Mouse (Mus musculus): Measurements from ENCODE around the gene Brix1. TPM values are rescaled to one million over a fixed set of nuclear protein-coding genes. Genes with fewer than 3 reads are reported as not detected.
A peak's percentile ranks its signal among the peaks of the same experiment; 100 is the strongest.
"Not testable (repeated sequence)": the region's sequence is repeated elsewhere in the genome, so short reads cannot be mapped to it uniquely, and the experiment has no call there.

The Brix1 gene
- 10 to 100 TPM; 16.3 to 25.7 TPM for total RNA-seq (2021)
- long read RNA-seq, transcript Brix1-201 (10 exons, 2,664 nt) = major isoform, 64 of 67 reads
- long read RNA-seq, partial matches to known transcripts = 0 of 67 reads
- long read RNA-seq, other reads (novel, unspliced or antisense) = 3 of 67 reads

DNA sequence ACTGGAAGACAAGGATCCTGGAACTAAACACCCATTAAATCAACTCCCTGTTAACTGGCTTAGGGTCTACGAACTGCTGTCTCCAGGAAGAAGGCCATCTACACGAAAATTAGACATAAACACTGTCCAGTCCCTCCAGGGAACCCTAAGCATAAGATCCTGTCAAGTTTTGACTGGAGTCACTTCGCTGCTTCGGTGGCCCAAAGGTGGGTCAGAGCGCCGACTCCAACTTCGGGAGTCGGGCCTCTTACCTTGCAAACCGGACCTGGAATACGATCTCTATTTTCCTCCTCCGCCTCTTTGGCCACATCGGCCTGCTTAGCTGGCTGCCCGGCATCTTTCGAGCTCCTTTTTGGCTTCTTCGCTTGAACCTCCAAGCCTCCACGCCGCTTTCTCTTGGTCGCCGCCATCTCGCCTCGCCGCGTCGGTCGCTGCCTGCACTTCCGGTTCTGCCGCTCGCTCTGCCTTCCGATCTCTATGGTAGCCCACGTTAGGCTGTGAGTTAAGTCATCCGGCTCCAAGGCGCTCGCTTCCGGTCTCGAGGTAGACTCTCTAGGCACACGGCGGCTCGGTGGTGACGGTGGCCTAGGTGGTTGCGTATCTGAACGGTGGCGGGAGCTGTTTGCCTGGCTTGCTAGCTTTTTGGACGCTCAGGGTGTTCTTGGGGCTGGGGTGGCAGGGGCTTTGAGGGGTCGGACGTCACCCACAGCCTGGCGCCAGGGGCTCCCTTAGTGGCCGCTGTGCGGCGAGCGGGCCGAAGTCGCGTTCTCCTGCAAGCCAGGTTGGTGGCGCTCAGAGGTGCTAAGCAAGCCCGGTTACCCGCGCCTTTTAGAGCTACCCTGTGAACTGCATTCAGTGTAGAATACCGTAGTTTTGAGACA is at the start of gene Brix1, which contains the start of gene Rad1:
TSS of gene Brix1 (minus strand) at position 464 of the 881 bp plus-strand sequence.
TSS of gene Rad1 (plus strand) at position 535 of the 881 bp plus-strand sequence.
- DNase-seq (ENCODE audit: low spot score in 2 of 2) = peak; percentile 92 to 93

DNA sequence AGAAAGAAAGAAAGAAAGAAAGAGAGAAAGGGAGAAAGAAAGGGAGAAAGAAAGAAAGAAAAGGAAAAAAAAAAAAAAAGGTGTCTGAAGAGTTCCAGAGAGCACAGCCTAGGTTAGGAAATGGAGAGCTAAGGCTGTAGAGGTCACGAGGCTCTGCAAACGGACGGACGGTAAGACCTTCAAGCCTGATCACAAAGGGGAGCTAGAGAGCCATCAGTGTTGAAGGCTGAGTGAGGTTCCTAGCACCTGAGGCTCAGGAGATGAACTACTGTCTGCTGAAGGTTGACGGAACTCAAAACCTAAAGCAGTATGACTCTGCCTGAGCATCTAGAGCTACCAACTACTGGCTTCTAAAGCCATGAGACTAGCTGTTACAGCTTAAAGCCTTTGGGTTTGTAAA is 48.8 kb upstream of the Brix1 start:
- no peak for DNase-seq (ENCODE audit: low spot score in 2 of 2)

DNA sequence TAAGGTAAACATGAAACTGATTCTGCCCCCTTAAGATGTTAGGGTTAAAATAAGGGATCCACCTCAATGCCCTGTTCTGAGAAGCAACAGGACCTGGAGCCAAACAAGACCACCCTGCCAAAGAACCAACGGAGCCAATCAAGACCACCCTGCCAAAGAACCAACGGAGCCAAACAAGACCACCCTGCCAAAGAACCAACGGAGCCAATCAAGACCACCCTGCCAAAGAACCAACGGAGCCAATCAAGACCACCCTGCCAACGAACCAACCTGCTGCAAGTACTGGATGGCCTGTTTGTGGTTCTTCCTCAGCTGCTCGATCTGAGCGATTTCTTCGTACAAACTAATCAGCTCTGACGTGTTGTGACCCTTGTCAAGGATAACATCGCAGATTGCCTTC is 47.6 kb upstream of the Brix1 start:
- peak in 1 of 2 experiments; percentile 8 for DNase-seq (ENCODE audit: low spot score in 2 of 2)

DNA sequence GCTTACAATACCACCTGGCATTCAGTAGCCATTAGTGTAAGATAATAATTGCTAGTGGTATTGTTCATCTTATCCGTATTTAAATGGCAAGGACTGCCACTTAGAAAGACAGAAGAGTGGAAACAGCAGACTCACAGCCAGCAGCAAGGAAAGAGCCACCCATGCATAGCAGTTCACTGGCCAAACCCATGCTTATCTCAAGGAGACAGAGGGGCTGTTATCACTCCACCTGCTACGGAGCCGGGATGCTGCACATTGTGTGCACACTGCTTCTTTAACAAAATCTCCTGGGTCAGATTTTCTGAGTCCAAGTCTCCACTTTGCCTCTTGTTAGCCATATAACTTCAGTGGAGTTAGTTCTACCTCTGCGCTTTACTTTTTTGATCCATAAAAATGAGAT is 45.6 kb upstream of the Brix1 start:
- no peak for DNase-seq (ENCODE audit: low spot score in 2 of 2)

DNA sequence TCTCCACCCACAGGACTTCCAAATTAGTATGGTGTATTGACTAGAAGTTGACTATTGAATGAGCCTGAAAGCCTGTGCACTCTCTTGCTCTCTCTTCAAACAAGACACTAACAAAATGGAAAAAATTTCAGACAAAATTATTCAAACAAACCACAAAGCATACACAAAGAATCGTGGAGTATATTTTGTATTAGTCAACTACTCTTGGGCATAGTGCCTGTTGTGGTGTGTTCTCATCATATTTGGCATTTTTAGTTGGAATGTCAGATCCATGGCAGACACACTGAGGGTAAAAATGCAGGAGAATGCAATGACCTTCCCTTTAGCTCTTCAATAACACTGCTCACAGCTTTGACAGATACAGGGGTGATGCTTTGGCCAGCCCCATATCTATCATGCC is 40.1 kb upstream of the Brix1 start:
- DNase-seq (ENCODE audit: low spot score in 2 of 2) = no peak

DNA sequence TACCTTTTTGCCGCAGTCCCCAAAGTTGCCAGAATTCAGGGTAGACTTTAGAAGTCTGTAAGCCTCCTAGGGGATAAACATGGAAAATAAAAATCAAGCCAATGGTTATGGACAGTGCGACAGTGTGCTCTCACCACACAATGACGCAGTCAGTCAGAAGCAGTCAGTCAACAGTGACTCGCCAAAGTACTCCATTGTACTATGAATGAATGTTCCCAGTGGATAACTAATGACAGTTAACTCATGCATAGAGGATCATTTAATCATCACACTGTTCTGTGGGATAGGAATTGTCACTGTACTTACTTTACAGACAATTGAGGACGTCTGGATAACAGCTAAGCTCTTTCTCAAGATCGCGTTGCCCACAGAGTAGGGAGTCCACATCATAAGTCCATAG is 29.4 kb upstream of the Brix1 start:
- DNase-seq (ENCODE audit: low spot score in 2 of 2) = no peak

DNA sequence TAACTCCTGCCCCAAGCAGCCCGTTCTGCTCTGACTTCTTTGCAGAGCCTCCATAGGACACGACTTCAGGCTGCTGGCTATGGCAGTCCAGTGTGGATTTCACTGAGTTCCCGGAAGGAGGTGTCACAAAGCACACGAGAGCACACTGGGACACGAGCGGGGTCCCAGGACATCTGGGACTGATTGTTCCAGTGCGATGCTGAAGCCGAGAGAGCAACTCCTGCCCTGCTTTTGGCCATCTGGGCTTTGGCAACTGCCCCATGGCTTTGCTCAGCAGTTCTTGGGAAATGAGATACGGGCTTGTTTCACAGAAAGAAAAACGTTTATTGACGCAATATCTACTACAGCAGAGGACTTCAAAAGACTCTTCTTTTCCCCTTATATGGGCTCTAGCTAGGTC is 20.4 kb upstream of the Brix1 start:
- DNase-seq (ENCODE audit: low spot score in 2 of 2) = no peak

DNA sequence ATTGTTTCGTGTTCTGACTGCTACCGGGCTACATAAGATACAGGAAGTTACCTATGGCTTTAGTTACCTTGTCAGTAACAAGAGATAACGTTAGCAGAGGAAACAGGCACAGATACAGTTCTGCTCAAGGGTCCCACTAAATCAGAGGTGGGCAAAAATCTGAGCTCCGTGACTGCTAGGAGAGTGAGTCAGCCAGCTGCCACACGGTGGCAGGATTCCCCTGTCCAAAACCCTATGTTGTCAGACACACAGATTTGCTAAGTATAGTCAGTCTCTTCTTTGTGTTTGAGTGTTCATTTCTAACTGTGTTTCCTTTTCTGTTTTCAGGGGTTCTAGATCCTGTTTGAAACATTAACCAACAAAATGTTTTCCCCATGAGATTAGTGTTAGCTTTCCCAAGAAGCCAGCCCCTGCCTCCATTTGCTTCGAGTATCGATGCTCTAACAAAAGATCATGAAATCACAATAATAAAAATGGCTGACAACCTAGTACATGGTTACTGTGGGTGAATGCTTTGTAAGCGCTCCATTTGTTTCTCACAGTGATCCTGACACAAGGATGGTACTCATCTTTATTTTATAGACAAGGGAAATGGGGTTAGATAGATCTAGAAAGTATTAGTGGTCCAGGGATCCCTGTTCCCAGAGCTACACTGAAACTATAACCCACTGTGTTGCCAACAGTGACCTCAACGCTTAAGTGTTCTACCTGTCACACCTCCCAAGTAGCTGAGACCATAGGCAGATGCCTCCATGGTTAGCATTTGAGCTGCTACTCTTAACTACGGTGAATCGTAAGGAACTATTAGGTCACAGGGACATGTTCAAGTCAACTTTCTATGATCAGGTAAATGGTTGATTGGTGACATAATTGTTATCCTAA is 15.3 kb upstream of the Brix1 start:
- peak; percentile 70 to 77 for DNase-seq (ENCODE audit: low spot score in 2 of 2)

DNA sequence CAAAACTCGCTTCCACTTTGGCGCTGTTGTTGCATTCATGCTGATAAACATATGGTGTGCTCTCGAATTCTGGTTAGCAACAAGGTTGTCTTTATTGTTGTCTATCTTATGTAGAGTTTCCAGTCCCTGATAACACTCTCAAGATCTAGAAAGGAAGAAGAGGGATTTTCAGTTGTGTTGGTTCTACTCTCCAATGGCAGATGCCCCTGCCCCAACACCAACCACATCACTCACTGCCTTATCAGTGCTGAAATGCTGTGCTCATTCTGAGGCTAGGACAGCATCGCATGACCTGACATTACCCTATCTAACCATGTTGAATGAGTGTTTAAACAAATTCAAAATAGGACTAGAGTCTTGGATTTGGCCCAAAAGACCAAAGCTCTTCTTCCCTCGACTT is 14.3 kb upstream of the Brix1 start:
- DNase-seq (ENCODE audit: low spot score in 2 of 2) = no peak

DNA sequence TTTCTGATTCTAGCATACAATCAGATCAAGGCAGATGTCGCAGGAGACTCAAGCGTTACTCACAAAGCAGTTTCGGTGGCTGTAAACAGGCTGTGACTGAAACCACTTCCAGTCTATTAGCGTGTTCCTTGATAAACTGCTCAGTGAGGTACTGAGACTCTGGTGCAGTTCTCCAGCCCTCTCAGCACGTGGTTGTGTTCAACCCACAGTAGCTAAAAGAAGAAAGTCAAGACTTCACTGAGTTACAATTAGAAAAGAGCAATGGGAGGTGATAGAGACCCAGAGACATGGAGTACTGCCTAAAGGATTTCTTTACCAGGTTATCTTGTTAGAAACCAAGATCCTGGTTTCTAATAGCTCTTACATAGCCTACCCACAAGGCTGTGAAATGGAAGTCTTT is 13.8 kb upstream of the Brix1 start:
- DNase-seq (ENCODE audit: low spot score in 2 of 2) = no peak

DNA sequence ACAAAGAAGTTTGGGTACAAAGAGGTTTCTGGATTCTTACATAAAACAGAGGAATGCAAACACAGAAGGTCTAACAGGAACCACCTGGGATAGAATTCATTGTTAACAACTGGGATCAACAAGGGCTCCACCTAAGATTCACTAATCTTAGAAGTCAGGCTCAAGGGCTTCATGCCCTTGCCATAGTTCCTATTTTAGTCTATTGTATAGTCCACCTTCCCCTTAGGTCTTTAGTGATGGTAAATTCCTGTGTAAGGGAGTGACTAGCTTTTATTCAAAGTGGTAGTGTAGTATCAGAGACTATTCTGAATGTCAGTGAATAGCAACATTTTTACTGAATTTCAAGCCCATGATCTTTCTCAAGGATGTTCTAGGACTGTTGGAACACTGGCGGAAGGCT is 10.9 kb upstream of the Brix1 start:
- DNase-seq (ENCODE audit: low spot score in 2 of 2) = not testable (repeated sequence)

DNA sequence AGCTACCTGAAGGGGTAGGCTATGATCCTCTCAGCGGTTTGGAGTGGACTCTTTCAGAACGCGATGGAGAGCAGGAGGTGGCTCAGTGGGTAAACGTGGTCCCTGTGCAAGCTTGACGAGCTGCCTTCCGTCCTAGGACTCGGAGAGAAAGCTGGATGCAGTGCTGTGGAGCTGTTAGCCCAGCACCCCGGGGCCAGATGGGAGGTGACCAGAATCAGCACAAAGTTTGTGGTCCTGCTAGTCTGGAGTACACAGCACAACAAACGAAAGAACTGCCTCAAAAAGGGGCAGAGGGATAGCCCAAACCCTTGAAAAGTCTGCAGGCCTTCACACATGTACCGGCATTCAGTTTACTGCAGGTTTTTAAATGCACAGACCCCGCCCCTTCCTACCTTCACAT is 10.2 kb upstream of the Brix1 start:
- no peak for DNase-seq (ENCODE audit: low spot score in 2 of 2)

DNA sequence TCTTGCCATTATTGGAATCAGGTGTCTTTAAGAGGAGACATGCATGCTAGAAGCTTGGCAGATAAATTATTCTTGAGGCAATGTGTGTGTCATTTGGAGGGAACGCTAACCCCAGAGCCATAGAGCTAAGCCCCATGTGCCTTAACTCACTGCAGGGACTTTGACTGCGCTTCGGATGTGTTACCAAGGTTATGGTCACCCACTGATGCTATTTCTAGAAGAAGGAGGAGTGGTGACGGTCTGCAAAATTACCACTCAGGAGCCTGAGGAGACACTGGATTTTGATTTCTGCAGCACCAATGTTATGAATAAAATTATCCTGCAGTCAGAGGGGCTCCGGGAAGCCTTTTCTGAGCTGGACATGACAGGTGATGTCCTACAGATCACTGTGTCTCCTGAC is 4.4 kb upstream of the Brix1 start:
- no peak for DNase-seq (ENCODE audit: low spot score in 2 of 2)

DNA sequence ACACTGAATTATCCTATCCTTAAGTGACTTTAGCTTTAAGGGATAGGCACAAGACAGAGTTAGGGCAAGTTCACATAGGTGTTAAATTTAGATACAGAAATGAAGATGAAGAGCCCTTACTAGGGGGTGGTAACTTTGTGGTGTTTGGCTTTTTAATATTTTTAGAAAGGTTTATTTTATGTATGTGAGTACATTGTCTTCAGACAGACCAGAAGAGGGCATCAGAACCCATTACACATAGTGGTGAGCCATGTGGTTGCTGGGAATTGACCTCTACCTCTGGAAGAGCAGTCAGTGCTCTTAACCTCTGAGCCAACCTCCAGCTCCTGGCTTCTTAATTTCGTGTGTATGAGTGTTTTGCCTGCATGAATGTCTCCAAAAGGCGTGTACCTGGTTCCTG is 1.5 kb upstream of the Brix1 start:
- DNase-seq (ENCODE audit: low spot score in 2 of 2) = no peak

DNA sequence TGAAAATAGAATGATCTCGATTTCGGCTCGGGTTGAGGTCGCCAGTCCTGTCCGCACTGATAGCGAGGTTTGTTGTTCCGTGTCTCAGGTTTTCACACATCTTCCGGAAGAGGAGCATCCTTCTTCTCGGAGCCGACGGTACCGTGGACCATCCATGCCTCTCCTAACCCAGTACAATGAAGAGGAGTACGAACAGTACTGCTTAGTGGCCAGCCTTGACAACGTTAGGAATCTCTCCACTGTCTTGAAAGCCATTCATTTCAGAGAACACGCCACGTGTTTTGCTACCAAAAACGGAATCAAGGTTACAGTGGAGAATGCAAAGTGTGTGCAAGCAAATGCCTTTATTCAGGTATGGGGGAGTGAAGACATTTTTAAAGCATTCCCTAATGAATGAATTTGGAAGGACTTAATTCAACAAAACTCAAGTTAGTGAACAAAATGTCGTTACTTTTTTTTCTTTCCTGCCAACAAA is 655 bp upstream of the Brix1 start:
- no peak for DNase-seq (ENCODE audit: low spot score in 2 of 2)

DNA sequence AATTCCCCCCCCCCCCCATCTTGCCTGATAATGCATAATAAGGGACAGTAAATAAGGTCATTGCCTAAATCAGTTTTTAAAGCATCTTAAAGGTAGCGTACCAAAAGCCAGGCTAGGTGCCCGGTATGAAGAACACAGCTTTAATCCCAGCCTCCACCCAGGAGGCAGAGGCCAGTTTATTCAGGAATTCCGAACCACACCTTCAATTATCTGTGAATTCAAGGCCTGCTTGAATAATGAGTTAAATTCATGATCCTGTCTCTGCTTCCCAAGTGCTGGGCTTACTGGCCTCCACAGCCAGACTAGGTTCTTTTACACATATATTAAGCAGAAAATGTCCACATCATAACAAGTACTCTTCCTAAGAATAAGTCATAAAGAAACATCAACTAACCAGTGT is 14.8 kb downstream of the Brix1 start:
- DNase-seq (ENCODE audit: low spot score in 2 of 2) = no peak

DNA sequence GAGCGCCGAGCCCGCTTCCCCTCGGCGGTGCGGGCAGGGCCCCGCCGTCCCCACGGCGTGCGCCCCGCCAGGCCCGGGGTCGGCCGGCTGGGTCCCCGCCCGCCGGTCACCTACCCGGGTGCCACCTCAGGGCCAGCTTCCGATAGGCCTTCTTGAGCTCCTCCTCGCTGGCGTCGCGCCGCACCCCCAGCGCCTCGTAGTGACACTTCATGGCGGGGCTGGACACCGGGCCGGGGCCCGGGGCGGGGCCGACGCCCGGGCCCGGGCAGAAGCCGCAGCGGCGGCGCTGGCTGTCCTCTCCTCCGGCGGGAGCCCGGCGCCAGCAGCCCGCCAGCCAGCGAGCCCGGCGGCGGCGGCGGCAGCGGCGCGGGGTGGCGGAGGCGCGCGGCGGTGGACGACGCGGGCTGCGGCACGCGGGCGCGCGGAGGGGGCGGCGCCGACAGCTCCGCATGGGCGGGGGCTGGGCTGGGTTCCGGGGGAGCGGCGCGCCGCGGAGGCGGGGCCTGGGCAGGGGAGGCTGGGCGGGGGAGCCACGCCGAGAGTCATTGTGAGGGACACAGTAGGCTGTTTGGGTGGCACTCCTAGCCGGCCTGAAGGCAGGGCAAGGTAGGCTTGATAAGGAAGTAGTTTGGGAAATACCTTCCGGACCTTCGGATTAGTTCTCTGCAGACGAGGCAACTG is 15.5 kb downstream of the Brix1 start, which contains the start of gene Dnajc21:
TSS of gene Dnajc21 (minus strand) at position 366 of the 681 bp plus-strand sequence.
- peak; percentile 73 to 84 for DNase-seq (ENCODE audit: low spot score in 2 of 2)

DNA sequence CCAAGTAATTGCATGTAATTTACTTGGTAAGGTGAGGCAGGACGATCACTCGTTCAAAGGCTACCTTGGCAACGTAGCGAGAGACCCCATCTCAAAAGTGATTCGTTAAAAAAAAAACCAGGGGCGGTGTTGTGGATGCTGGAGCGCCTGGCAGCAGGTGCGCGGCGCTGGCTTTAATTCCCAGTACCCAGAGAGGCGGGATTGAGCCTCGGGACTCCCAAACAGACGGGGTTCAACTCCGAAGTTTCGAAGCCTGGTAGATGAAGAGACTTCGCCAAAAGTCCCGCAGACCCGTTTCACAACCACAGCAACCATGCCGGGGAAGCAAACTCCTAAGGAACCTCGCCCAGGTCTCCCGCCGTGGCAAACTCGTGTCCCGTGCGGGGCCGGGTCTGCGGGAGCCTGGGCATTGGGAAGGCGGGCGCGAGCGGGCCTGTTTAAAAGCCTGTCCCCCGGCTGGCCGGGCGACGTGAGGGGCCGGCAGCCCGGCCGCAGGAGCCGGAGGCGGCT is 16.1 kb downstream of the Brix1 start:
- DNase-seq (ENCODE audit: low spot score in 2 of 2) = peak in 1 of 2 experiments; percentile 37

DNA sequence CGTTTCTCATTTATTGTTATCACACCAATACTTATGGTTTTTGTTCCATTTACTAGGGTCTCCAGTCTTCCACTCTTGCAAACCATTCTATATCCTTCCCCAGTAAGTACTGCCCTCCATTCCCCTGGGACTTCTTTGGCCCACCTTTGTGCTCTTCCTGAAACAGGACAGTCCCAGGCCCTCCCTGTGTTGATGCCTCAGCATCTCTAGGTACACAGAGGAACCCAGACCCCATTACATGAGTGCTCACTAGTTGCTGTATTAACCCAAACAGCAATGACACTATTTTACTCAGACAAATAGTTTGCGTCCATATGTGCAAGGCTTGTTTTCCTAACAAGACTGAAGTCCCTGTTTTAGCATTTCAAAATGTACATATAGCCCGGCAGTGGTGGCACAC is 17.0 kb downstream of the Brix1 start:
- DNase-seq (ENCODE audit: low spot score in 2 of 2) = no peak

DNA sequence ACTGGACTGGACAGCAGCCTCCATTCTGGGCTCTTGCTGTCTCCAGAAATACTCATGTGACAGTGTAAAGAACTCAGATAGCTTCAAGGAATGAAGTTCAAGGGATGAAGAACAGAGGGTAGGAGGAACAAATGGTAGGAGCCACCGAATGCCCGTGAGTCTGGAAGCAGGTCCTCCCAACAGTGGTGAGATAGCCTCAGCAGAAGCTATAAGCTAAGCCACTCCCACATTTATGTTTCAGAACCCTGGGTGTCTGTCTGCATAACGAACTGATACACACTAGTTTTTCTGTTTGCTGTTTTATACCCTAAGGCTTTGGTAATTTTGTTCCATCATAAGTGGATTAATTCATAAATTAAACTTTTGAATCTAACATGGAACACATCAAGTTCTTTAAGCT is 21.1 kb downstream of the Brix1 start:
- no peak for DNase-seq (ENCODE audit: low spot score in 2 of 2)

DNA sequence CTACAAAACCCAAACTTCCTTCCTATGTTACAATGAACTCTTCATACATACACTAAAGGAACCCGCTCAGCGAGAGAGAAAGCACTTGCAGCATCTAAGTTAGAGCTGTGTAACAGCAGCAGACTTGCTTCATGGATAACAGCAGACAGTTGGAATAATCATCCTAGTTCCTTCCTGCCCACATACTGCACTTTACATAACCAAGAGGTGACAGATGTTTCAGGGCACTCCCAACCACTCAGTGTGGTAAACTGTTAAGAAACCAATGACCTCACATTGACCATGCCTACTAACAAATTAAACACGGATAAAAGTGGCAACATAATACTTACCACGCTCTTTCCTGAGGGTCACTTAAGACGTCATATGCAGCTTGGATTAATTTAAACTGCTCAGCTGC is 22.2 kb downstream of the Brix1 start:
- no peak for DNase-seq (ENCODE audit: low spot score in 2 of 2)
